Mouse (Mus musculus) kidney, adult 2 months (tissue): ENCODE results near the gene Nkx2-2.

ENCODE experiments used
- CTCF ChIP-seq: fragments of 200-500 bp; conservative IDR thresholded peaks from 2 replicates; pipeline ENCODE4 v1.5.1; 2011; ENCODE audit warnings: low read depth, mild to moderate bottlenecking, control low read depth, low read length, moderate library complexity, mixed read lengths; ENCODE audit not compliant: insufficient read depth, insufficient read length
- POLR2A ChIP-seq: fragments of 200-500 bp; IDR thresholded peaks from one replicate; pipeline ENCODE4 v1.6.1; 2011; ENCODE audit warnings: low read depth, low read length, control low read depth

GRCm38 (mm10) chr2:147152543-147152942, 41.5 kb downstream of the Nkx2-2 start:
- no peak for TF ChIP-seq POLR2A
- TF ChIP-seq CTCF: no peak
